Mouse (Mus musculus): Measurements from ENCODE around the gene Als2cr12.

- no peak for TF ChIP-seq CTCF (IDR thresholded peaks at IDR 0.05; ENCODE audit: control insufficient read depth, insufficient read depth, low read length)
- TF ChIP-seq POLR2A (IDR thresholded peaks at IDR 0.05; ENCODE audit: borderline replicate concordance, control insufficient read depth, low read depth, low read length) = no peak
Measured at GRCm38 (mm10) chr1:58715536-58715935, 19.7 kb upstream of the Als2cr12 start.
